Mouse (Mus musculus) MEL-GATA-1-ER (cell line): Measurements from ENCODE around the gene Coro2a.

ENCODE experiments used
- DNase-seq: peaks from one replicate; pipeline ENCODE4 v3.0.0-alpha.2; 2012; ENCODE audit warnings: low read depth; ENCODE audit errors: extremely low read depth

Gene Coro2a

GRCm38 (mm10) chr4:46526798-46527557, 75.0 kb downstream of the Coro2a start:
- DNase-seq = peak; percentile 72

- DNase-seq = no peak
These were observed 75.8 kb downstream of the Coro2a start for GRCm38 (mm10) chr4:46526226-46526625.

- DNase-seq = no peak
These were observed 78.7 kb downstream of the Coro2a start for GRCm38 (mm10) chr4:46523324-46523723.

- DNase-seq = no peak
These were observed 80.5 kb downstream of the Coro2a start for GRCm38 (mm10) chr4:46521457-46521856.

GRCm38 (mm10) chr4:46520491-46520890, 81.5 kb downstream of the Coro2a start:
- no peak for DNase-seq

- peak; percentile 89 for DNase-seq
These were observed 94.1 kb downstream of the Coro2a start for GRCm38 (mm10) chr4:46507736-46508460.

- peak; percentile 66 for DNase-seq
These were observed 95.0 kb downstream of the Coro2a start for GRCm38 (mm10) chr4:46506801-46507610.

GRCm38 (mm10) chr4:46505361-46506057, 96.5 kb downstream of the Coro2a start:
- DNase-seq = no peak

- DNase-seq = no peak
These were observed 98.1 kb downstream of the Coro2a start for GRCm38 (mm10) chr4:46503881-46504280.

- DNase-seq = no peak
These were observed 99.1 kb downstream of the Coro2a start for GRCm38 (mm10) chr4:46502606-46503502.

- DNase-seq = no peak
These were observed 103.0 kb downstream of the Coro2a start for GRCm38 (mm10) chr4:46498976-46499375.

- no peak for DNase-seq
These were observed 103.5 kb downstream of the Coro2a start for GRCm38 (mm10) chr4:46498511-46498910.

GRCm38 (mm10) chr4:46497286-46497892, 104.6 kb downstream of the Coro2a start:
- peak; percentile 49 for DNase-seq

- DNase-seq = no peak
These were observed 106.5 kb downstream of the Coro2a start for GRCm38 (mm10) chr4:46495543-46495942.

- no peak for DNase-seq
These were observed 108.9 kb downstream of the Coro2a start for GRCm38 (mm10) chr4:46493071-46493470.

GRCm38 (mm10) chr4:46489028-46489925, 112.7 kb downstream of the Coro2a start, which contains the start of gene Nans:
Gene Nans (plus strand): TSS chr4:46489248.
- peak; percentile 95 for DNase-seq

GRCm38 (mm10) chr4:46487348-46487747, 114.7 kb downstream of the Coro2a start:
- DNase-seq = no peak
